Mouse (Mus musculus) retina, adult 2 months (tissue): Measurements from ENCODE around the gene Arl16.
A peak's percentile ranks its signal among the peaks of the same experiment; 100 is the strongest.
"Not testable (repeated sequence)": the region's sequence is repeated elsewhere in the genome, so short reads cannot be mapped to it uniquely, and the experiment has no call there.

Experiments
- DNase-seq: peaks from one replicate; pipeline ENCODE4 v3.0.0-alpha.2; 2012; ENCODE audit warnings: low read depth, low spot score

Gene Arl16

GRCm38 (mm10) chr11:120467051-120467735 lies at the start of gene Arl16:
Arl16 (minus strand) TSS chr11:120467607.
- peak; percentile 92 for DNase-seq

- DNase-seq, result no peak
Observed at GRCm38 (mm10) chr11:120517147-120517546, 49.7 kb upstream of the Arl16 start.

DNA sequence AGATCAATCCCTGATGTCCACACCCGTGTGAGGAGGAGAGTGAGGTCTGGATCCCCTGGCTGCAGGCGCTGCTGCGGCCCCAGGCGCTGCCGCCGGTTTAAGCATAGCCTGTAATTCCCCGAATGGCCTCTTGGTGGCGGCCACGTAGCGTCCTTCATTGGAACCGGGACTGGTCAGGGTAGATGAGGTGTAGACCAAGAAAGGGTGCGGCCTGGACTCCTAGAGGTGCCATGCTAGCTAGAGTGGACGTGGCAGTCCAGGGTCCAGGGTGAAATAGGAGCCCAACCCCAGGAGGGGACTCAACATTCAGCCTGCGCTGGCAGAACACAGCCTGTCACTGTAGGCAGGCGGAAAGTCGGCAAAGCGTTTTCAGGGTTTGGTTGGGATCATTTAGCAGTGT lies 48.2 kb upstream of the Arl16 start:
- DNase-seq, result peak; percentile 54

DNA sequence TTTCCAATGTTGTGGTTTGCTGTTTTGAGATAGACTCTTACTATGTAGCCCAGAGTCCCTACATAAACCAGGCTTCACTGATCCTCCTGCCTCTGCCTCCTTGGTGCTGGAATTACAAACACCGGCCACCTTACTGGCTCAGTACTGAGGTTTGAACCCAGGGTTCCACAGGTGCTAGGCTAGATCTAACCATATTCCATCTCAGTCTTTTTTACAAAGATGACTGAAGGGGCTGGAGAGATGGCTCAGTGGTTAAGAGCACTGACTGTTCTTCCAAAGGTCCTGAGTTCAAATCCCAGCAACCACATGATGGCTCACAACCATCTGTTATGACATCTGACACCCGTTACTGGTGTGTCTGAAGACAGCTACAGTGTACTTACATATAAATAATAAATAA lies 46.9 kb upstream of the Arl16 start:
- DNase-seq, result not testable (repeated sequence)

- no peak for DNase-seq
Observed at GRCm38 (mm10) chr11:120512790-120513453, 45.5 kb upstream of the Arl16 start.

DNA sequence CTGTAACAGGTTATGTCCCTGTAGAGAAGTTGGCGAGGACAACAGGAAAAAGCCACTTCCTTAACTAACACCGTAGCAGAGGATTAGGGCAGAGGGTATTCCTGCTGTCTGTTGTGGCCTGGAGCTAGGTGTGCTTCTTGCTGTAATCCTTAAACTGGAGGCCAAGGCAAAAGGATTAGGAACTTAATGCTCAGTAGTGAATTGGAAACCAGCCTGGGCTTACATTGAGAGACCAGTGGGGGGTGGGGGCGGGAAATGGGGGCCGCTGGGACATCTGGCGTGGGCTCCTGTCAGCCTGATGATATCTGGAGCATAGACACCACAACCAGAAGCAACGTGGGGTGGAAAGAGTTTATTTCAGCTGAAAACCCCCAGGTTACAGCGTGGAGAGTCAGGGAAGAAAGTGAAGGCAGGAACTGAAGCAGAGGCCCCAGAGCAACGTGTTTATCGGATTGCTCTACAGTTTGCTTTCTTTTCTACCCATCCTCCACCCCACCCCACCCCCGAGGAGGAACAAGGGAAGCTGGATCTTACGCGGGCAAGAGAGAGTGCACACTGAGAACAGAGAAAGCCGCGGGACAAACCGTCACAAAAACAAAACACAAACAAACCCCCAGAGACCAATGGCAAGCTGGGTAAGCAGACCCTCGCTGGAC lies 43.1 kb upstream of the Arl16 start:
- DNase-seq, result peak; percentile 45

- no peak for DNase-seq
Observed at GRCm38 (mm10) chr11:120509940-120510339, 42.5 kb upstream of the Arl16 start.

- no peak for DNase-seq
Observed at GRCm38 (mm10) chr11:120508290-120508870, 41.0 kb upstream of the Arl16 start.

GRCm38 (mm10) chr11:120507611-120508289 lies 40.3 kb upstream of the Arl16 start:
- DNase-seq, result no peak

GRCm38 (mm10) chr11:120506899-120507298 lies 39.5 kb upstream of the Arl16 start:
- no peak for DNase-seq

- no peak for DNase-seq
Observed at GRCm38 (mm10) chr11:120505661-120506060, 38.3 kb upstream of the Arl16 start.

- no peak for DNase-seq
Observed at GRCm38 (mm10) chr11:120501701-120502100, 34.3 kb upstream of the Arl16 start.

DNA sequence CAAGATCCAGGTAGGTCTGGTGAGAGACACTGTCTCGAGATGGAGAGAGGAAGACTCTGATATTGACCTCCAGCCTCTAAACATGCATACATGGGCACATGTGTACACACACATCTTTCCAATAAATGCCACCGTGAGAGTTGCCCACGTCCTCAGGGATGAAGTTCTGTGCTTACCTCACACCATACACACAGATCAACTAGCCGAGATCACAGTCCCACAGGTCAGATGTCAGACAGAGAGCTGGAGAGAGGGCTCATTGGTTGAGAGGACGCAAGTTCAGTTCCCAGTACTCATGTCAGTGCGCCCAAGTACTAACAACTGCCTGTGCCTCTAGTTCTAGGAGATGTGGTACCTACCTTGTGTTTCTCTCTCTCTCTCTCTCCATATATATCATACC lies 33.6 kb upstream of the Arl16 start:
- DNase-seq, result no peak

GRCm38 (mm10) chr11:120500357-120500756 lies 33.0 kb upstream of the Arl16 start:
- DNase-seq, result no peak

DNA sequence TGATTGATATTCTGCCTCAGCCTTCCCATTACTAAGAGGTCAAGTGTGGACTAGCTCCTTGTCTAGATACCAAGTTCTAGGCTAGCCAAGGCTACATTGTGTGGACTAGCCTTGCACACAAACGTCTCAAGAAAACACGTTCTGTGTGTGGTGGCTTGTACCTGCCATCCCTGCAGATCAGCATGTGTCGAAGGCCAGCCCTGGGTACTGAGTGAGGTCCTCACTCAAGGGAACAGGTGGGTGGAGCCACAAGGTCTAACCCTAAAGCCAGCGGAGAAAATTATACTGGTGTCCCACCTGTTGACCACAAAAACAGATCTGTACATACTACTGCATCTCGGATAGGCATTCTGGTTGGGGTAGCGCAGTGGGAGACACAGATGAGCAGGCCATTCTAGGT lies 32.5 kb upstream of the Arl16 start:
- no peak for DNase-seq

- no peak for DNase-seq
Observed at GRCm38 (mm10) chr11:120498891-120499290, 31.5 kb upstream of the Arl16 start.

- no peak for DNase-seq
Observed at GRCm38 (mm10) chr11:120498226-120498625, 30.8 kb upstream of the Arl16 start.

DNA sequence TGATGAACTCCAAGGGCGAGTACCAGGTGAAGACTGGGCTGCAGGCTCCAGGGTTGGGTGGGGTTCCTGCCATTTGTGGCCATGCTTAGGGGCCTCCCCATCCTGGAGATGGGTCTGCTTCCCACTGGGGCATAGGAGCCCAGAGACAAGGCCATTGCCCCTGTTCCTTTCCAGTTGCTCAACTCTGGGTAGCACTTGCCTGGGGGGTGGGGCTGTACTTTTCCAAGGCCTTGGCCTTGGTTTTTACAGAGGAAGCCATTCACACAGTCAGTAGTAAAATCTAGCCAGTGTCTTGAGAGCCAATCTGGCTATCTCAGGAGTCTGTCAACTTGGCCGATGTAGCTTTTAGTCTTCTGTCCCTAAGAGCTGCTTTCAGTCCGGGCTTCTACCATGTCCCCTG lies 30.0 kb upstream of the Arl16 start:
- DNase-seq, result no peak

- DNase-seq, result no peak
Observed at GRCm38 (mm10) chr11:120493911-120494310, 26.5 kb upstream of the Arl16 start.

DNA sequence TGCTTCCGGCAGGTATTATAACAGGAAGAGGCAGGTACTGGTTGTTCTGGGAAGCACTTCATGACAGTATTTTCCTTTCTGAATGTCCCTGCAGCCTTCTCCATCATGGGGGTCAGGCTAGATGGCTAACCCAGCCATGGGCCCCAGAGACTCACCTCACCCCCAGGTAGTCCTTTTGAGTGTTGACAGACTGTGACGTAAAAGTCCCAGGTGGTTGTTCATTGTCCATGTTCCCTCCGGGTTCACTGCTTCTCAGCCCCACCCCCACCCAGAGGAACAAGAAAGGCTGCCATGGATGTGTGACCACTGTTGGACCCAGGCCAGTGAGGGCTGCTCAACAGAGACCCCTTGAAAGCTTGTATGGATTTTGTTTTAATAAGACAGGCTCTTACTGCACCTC lies 25.9 kb upstream of the Arl16 start:
- DNase-seq, result no peak

DNA sequence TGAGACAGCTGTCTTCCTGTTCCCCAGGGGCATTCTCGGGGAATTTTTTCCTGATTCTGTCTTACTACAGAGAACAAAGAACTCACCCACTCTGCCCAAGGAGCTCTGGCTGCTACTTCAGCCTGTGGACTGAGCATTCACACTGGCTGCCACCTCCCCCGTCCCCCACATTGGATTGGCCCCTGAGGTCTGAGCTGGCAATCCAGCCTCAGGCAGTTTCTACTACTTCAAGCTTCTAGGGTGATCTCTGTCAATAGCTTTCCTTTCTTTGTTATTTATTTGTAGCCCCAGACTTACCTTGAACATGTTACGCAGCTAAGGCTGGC lies 25.4 kb upstream of the Arl16 start:
- no peak for DNase-seq
